Mouse (Mus musculus): ENCODE data around the gene 4930426L09Rik. TPM values are rescaled to one million over a fixed set of nuclear protein-coding genes. Genes with fewer than 3 reads are reported as not detected.

4930426L09Rik gene
- 2.4 TPM in 1 of 2 replicates, not detected in the other for polyA plus RNA-seq (2011; ENCODE audit: insufficient read depth, insufficient read length, low replicate concordance, missing spikeins)

GRCm38 (mm10) chr2:18998054-18998478 is at the start of gene 4930426L09Rik, which contains the start of gene Pip4k2a:
Gene 4930426L09Rik (plus strand): TSS chr2:18998343.
Gene Pip4k2a (minus strand): TSS chr2:18998126.
- TF ChIP-seq CTCF (IDR thresholded peaks at IDR 0.05; ENCODE audit: control insufficient read depth, insufficient read depth, low read length), result 0 out of 2 replicates have a peak, but pooled peaks have one; percentile 1
- peak; percentile 98 for TF ChIP-seq POLR2A (IDR thresholded peaks at IDR 0.05; ENCODE audit: borderline replicate concordance, control insufficient read depth, low read depth, low read length)
- Histone ChIP-seq H3K4me3 (replicated peaks; ENCODE audit: control insufficient read depth, low read depth, low read length) (peak within 1 kb of the TSS; percentile 94), H3K27ac (ENCODE audit: control insufficient read depth, insufficient read depth, low read depth, low read length, poor library complexity) (peak within 1 kb of the TSS; percentile 100), H3K4me1 (ENCODE audit: control insufficient read depth, insufficient read depth, low read length) (no peaks in the 10 kb centered on the region; the same call in 1 of the 2 replicates)
- WGBS, result under 1% methylated on average over 66 of the region's 66 CpGs

DNA sequence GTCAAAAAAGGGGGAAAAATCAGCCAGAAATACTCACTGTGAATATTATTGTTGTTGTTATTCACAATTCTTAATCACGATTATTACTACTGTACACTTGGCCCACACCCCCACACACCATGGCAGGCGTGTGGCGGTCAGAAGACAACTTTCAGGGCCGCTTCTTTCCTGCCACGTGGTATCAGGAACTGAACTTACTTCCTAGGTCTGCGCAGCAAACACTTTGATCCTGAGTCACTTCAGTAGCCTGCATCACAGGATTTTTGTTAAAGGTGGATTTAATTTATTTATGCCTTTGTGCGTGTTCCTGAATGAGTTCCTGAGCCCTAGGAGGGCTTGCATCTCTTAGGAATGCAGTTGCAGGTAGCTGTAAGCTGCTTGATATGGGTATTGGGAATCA is 49.4 kb upstream of the 4930426L09Rik start:
- Histone ChIP-seq H3K27ac (ENCODE audit: control insufficient read depth, insufficient read depth, low read depth, low read length, poor library complexity) (no peak overlapping the region), H3K4me3 (replicated peaks; ENCODE audit: control insufficient read depth, low read depth, low read length) (no peak overlapping the region), H3K4me1 (ENCODE audit: control insufficient read depth, insufficient read depth, low read length) (peaks cover 2% of the 10 kb centered on the region)
- TF ChIP-seq POLR2A (IDR thresholded peaks at IDR 0.05; ENCODE audit: borderline replicate concordance, control insufficient read depth, low read depth, low read length) (no peak), CTCF (IDR thresholded peaks at IDR 0.05; ENCODE audit: control insufficient read depth, insufficient read depth, low read length) (no peak)
- 50% methylated on average over 7 of the region's 7 CpGs for WGBS

DNA sequence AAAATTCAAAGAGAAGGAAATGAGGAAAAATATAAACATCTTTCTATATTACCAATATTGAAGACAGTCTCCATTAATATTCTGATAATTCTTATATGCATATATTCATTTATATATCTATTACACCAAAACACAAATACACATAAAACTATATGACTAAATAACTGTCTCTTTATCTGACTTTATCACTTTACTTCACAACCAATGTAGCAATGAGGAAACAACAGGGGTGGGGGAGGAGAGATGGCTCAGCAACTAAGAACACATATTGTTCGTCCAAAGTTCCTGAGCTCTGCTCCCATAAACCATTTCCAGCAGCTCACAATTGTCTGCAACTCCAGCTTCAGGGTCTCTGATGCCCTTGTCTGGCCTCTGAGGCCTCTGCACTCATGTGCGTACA is 47.4 kb upstream of the 4930426L09Rik start:
- H3K4me1 ChIP-seq (ENCODE audit: control insufficient read depth, insufficient read depth, low read length), result peaks cover 2% of the 10 kb centered on the region
- no peak overlapping the region for H3K27ac ChIP-seq (ENCODE audit: control insufficient read depth, insufficient read depth, low read depth, low read length, poor library complexity)
- no peak for TF ChIP-seq CTCF (IDR thresholded peaks at IDR 0.05; ENCODE audit: control insufficient read depth, insufficient read depth, low read length)
- no peak for TF ChIP-seq POLR2A (IDR thresholded peaks at IDR 0.05; ENCODE audit: borderline replicate concordance, control insufficient read depth, low read depth, low read length)
- no peak overlapping the region for H3K4me3 ChIP-seq (replicated peaks; ENCODE audit: control insufficient read depth, low read depth, low read length)
- 47% methylated on average over 2 of the region's 2 CpGs for WGBS

- WGBS, result 0% methylated on average over 7 of the region's 7 CpGs
- H3K4me1 ChIP-seq (ENCODE audit: control insufficient read depth, insufficient read depth, low read length), result peaks cover 6% of the 10 kb centered on the region
- TF ChIP-seq CTCF (IDR thresholded peaks at IDR 0.05; ENCODE audit: control insufficient read depth, insufficient read depth, low read length) (no peak), POLR2A (IDR thresholded peaks at IDR 0.05; ENCODE audit: borderline replicate concordance, control insufficient read depth, low read depth, low read length) (no peak)
- no peak overlapping the region for H3K27ac ChIP-seq (ENCODE audit: control insufficient read depth, insufficient read depth, low read depth, low read length, poor library complexity)
- no peak overlapping the region for H3K4me3 ChIP-seq (replicated peaks; ENCODE audit: control insufficient read depth, low read depth, low read length)
These were observed 46.0 kb upstream of the 4930426L09Rik start for GRCm38 (mm10) chr2:18952102-18952673.

- no peak for TF ChIP-seq CTCF (IDR thresholded peaks at IDR 0.05; ENCODE audit: control insufficient read depth, insufficient read depth, low read length)
- TF ChIP-seq POLR2A (IDR thresholded peaks at IDR 0.05; ENCODE audit: borderline replicate concordance, control insufficient read depth, low read depth, low read length), result no peak
- no peak overlapping the region for H3K27ac ChIP-seq (ENCODE audit: control insufficient read depth, insufficient read depth, low read depth, low read length, poor library complexity)
- H3K4me3 ChIP-seq (replicated peaks; ENCODE audit: control insufficient read depth, low read depth, low read length), result no peak overlapping the region
- WGBS, result 43% methylated on average over 4 of the region's 4 CpGs
- peaks cover 16% of the 10 kb centered on the region for H3K4me1 ChIP-seq (ENCODE audit: control insufficient read depth, insufficient read depth, low read length)
These were observed 43.7 kb upstream of the 4930426L09Rik start for GRCm38 (mm10) chr2:18954422-18954821.

DNA sequence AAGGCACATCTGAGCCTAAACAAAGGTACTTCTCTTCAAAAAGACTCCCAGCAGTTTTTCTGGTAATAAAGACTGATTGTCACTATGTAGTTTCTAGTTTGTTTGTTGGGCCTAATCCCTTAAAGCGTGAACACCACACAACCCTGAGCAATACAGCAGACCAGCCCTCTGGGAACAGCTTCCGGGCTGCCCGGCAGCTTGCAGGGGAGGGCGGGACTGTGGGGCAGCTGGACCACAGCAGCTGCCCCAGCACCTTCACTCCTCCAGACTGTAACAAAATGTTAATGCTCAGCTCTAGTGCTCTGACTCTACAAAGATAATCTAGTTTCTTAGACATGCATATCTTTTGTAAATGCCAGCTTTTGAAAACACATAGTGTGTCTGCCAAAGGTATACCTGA is 43.1 kb upstream of the 4930426L09Rik start:
- TF ChIP-seq CTCF (IDR thresholded peaks at IDR 0.05; ENCODE audit: control insufficient read depth, insufficient read depth, low read length) (no peak), POLR2A (IDR thresholded peaks at IDR 0.05; ENCODE audit: borderline replicate concordance, control insufficient read depth, low read depth, low read length) (no peak)
- no peak overlapping the region for H3K4me3 ChIP-seq (replicated peaks; ENCODE audit: control insufficient read depth, low read depth, low read length)
- H3K4me1 ChIP-seq (ENCODE audit: control insufficient read depth, insufficient read depth, low read length), result peaks cover 17% of the 10 kb centered on the region
- H3K27ac ChIP-seq (ENCODE audit: control insufficient read depth, insufficient read depth, low read depth, low read length, poor library complexity), result no peak overlapping the region; the same call in 1 of the 2 replicates
- WGBS, result 18% methylated on average over 4 of the region's 4 CpGs

GRCm38 (mm10) chr2:18955671-18956070 is 42.5 kb upstream of the 4930426L09Rik start:
- Histone ChIP-seq H3K27ac (ENCODE audit: control insufficient read depth, insufficient read depth, low read depth, low read length, poor library complexity) (no peak overlapping the region), H3K4me1 (ENCODE audit: control insufficient read depth, insufficient read depth, low read length) (peaks cover 17% of the 10 kb centered on the region), H3K4me3 (replicated peaks; ENCODE audit: control insufficient read depth, low read depth, low read length) (no peak overlapping the region)
- TF ChIP-seq POLR2A (IDR thresholded peaks at IDR 0.05; ENCODE audit: borderline replicate concordance, control insufficient read depth, low read depth, low read length), result no peak
- no peak for TF ChIP-seq CTCF (IDR thresholded peaks at IDR 0.05; ENCODE audit: control insufficient read depth, insufficient read depth, low read length)
- WGBS, result 34% methylated on average over 13 of the region's 13 CpGs

- Histone ChIP-seq H3K4me3 (replicated peaks; ENCODE audit: control insufficient read depth, low read depth, low read length) (no peak overlapping the region), H3K27ac (ENCODE audit: control insufficient read depth, insufficient read depth, low read depth, low read length, poor library complexity) (no peak overlapping the region), H3K4me1 (ENCODE audit: control insufficient read depth, insufficient read depth, low read length) (peaks cover 17% of the 10 kb centered on the region)
- no peak for TF ChIP-seq CTCF (IDR thresholded peaks at IDR 0.05; ENCODE audit: control insufficient read depth, insufficient read depth, low read length)
- WGBS, result 34% methylated on average over 3 of the region's 3 CpGs
These were observed 41.7 kb upstream of the 4930426L09Rik start for GRCm38 (mm10) chr2:18956424-18956823.

Measured in bone marrow, adult 2 months (tissue).